Mouse (Mus musculus) heart, adult 11 months (tissue): ENCODE results near the gene Miga2.

ENCODE experiments used
- DNase-seq: peaks from one replicate; pipeline ENCODE4 v3.0.0; 2022

The Miga2 gene

GRCm38 (mm10) chr2:30358533-30359531 is 5.2 kb upstream of the Miga2 start, which contains the start of gene Sh3glb2:
Sh3glb2 (minus strand) TSS chr2:30359337.
- DNase-seq, result peak; percentile 99

GRCm38 (mm10) chr2:30360626-30361025 is 3.4 kb upstream of the Miga2 start:
- no peak for DNase-seq

- DNase-seq, result no peak
Measured at GRCm38 (mm10) chr2:30362865-30363264, 1.2 kb upstream of the Miga2 start.

GRCm38 (mm10) chr2:30365281-30366069 is 1.4 kb downstream of the Miga2 start:
- DNase-seq, result no peak

- DNase-seq, result no peak
Measured at GRCm38 (mm10) chr2:30366203-30366602, 2.2 kb downstream of the Miga2 start.

GRCm38 (mm10) chr2:30371544-30371943 is 7.5 kb downstream of the Miga2 start:
- no peak for DNase-seq

GRCm38 (mm10) chr2:30372726-30373125 is 8.7 kb downstream of the Miga2 start:
- no peak for DNase-seq

- no peak for DNase-seq
Measured at GRCm38 (mm10) chr2:30375893-30376292, 11.9 kb downstream of the Miga2 start.

- DNase-seq, result no peak
Measured at GRCm38 (mm10) chr2:30377721-30378120, 13.7 kb downstream of the Miga2 start.

- no peak for DNase-seq
Measured at GRCm38 (mm10) chr2:30379307-30379706, 15.3 kb downstream of the Miga2 start.

GRCm38 (mm10) chr2:30380564-30381376 is 16.7 kb downstream of the Miga2 start:
- peak; percentile 96 for DNase-seq

- peak; percentile 98 for DNase-seq
Measured at GRCm38 (mm10) chr2:30381377-30381725, 17.3 kb downstream of the Miga2 start.

GRCm38 (mm10) chr2:30384814-30385213 is 20.8 kb downstream of the Miga2 start:
- DNase-seq, result no peak

GRCm38 (mm10) chr2:30385591-30385990 is 21.6 kb downstream of the Miga2 start:
- no peak for DNase-seq

- DNase-seq, result no peak
Measured at GRCm38 (mm10) chr2:30386913-30387312, 22.9 kb downstream of the Miga2 start.

GRCm38 (mm10) chr2:30389000-30389399 is 25.0 kb downstream of the Miga2 start:
- no peak for DNase-seq

- DNase-seq, result peak; percentile 100
Measured at GRCm38 (mm10) chr2:30392114-30392576, 28.1 kb downstream of the Miga2 start, which contains the start of gene Dolpp1. Dolpp1 (plus strand) TSS chr2:30392254.

GRCm38 (mm10) chr2:30392577-30393369 is 28.7 kb downstream of the Miga2 start:
- DNase-seq, result peak; percentile 99

GRCm38 (mm10) chr2:30393370-30393656 is 29.3 kb downstream of the Miga2 start:
- no peak for DNase-seq

- no peak for DNase-seq
Measured at GRCm38 (mm10) chr2:30395757-30396156, 31.7 kb downstream of the Miga2 start.

GRCm38 (mm10) chr2:30396246-30396645 is 32.2 kb downstream of the Miga2 start:
- DNase-seq, result no peak

- DNase-seq, result no peak
Measured at GRCm38 (mm10) chr2:30397986-30398512, 34.0 kb downstream of the Miga2 start.
